ENCODE assay signal across 9 mouse cellular contexts in the genomic region with DNA sequence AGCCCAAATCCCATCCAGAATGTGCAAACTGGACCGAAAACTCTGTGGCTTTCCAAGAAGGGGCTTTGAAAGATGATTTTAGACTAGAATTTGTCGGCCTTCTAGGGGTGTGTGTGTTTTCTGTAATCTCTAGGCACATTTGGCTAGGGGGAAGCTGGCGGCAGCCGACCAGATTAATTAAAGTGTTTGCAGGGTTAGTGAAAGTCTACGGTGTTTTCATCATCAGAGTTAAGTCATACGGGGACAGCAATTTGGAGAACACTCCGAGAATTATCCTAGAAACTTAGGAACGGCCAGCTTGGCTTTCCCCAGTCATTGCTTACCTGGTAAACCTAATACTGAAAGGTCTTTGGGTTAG.
A peak's percentile ranks its signal among the peaks of the same experiment; 100 is the strongest.
DNase-seq lines count a peak whose midpoint lies in the region; ATAC-seq and TF ChIP-seq lines count a peak whose summit lies in the region.
"Had no signal": no experiment of that assay in that cellular context is flagged by ENCODE, and none has a peak within 500 bp of the region (broad histone marks: within the 10 kb centered on the region; RNA-seq: fewer than 3 reads in every experiment).

No protein-coding gene starts in this region.

- H3K9me3 ChIP-seq in kidney, embryonic 14.5 days (ENCODE audit: control insufficient read depth, low read length), result no peaks in the 10 kb centered on the region
- no peaks in the 10 kb centered on the region for H3K9me3 ChIP-seq in heart, embryonic 10.5 days
- H3K9me3 ChIP-seq in limb, embryonic 12.5 days, result no peaks in the 10 kb centered on the region

- no peak for TF ChIP-seq CTCF in cortical plate, adult 2 months (IDR thresholded peaks at IDR 0.05; ENCODE audit: extremely low read depth, insufficient read depth, low read length)

- no peak for TF ChIP-seq POLR2A in cortical plate, adult 2 months (IDR thresholded peaks at IDR 0.05; ENCODE audit: extremely low read depth, insufficient read depth, low read length)

- WGBS in kidney, embryonic 14.5 days, result 73% methylated on average over 8 of the region's 8 CpGs
- WGBS in heart, embryonic 10.5 days, result 66% methylated on average over 8 of the region's 8 CpGs
- WGBS in limb, embryonic 12.5 days, result 70% methylated on average over 8 of the region's 8 CpGs

- no peaks in the 10 kb centered on the region for H3K36me3 ChIP-seq in kidney, embryonic 14.5 days (ENCODE audit: control insufficient read depth, insufficient read depth, low read length)
- H3K36me3 ChIP-seq in heart, embryonic 10.5 days, result no peaks in the 10 kb centered on the region
- no peaks in the 10 kb centered on the region for H3K36me3 ChIP-seq in limb, embryonic 12.5 days

- H3K9ac ChIP-seq in kidney, embryonic 14.5 days (ENCODE audit: low read depth, low read length), result no peak overlapping the region
- H3K9ac ChIP-seq in limb, embryonic 12.5 days (replicated peaks), result no peak overlapping the region

- H3K4me3 ChIP-seq in kidney, embryonic 14.5 days (ENCODE audit: low read length), result no peak overlapping the region
- H3K4me3 ChIP-seq in cortical plate, adult 2 months (ENCODE audit: insufficient read depth, low read length), result no peak overlapping the region
- H3K4me3 ChIP-seq in heart, embryonic 10.5 days, result no peak overlapping the region
- H3K4me3 ChIP-seq in limb, embryonic 12.5 days (replicated peaks), result no peak overlapping the region

- H3K4me1 ChIP-seq in kidney, embryonic 14.5 days (ENCODE audit: control insufficient read depth, insufficient read depth, low read length), result peaks cover 4% of the 10 kb centered on the region; the same call in 1 of the 2 replicates
- H3K4me1 ChIP-seq in cortical plate, adult 2 months (ENCODE audit: control insufficient read depth, insufficient read depth, low read length), result no peaks in the 10 kb centered on the region; the same call in 1 of the 2 replicates
- H3K4me1 ChIP-seq in heart, embryonic 10.5 days, result peaks cover 9% of the 10 kb centered on the region
- H3K4me1 ChIP-seq in limb, embryonic 12.5 days (replicated peaks), result peaks cover 15% of the 10 kb centered on the region

- H3K27me3 ChIP-seq in kidney, embryonic 14.5 days (ENCODE audit: control insufficient read depth, insufficient read depth, low read length), result no peaks in the 10 kb centered on the region
- H3K27me3 ChIP-seq in heart, embryonic 10.5 days (ENCODE audit: insufficient read depth, poor library complexity, severe bottlenecking), result no peaks in the 10 kb centered on the region
- H3K27me3 ChIP-seq in limb, embryonic 12.5 days, result no peaks in the 10 kb centered on the region
- H3K27me3 ChIP-seq: CH12.LX had no signal

- no peak overlapping the region for H3K4me2 ChIP-seq in kidney, embryonic 14.5 days (replicated peaks; ENCODE audit: low read depth, low read length)
- 0 out of 2 replicates have a peak overlapping the region, but pooled peaks have one; percentile 6 for H3K4me2 ChIP-seq in limb, embryonic 12.5 days

- H3K27ac ChIP-seq in kidney, embryonic 14.5 days (ENCODE audit: low read depth, low read length), result peak overlapping the region; percentile 31; the same call in 1 of the 2 replicates
- H3K27ac ChIP-seq in cortical plate, adult 2 months (ENCODE audit: insufficient read depth, low read length), result peak overlapping the region; percentile 75; the same call in 1 of the 2 replicates
- peak overlapping the region; percentile 56 for H3K27ac ChIP-seq in heart, embryonic 10.5 days
- H3K27ac ChIP-seq in limb, embryonic 12.5 days, result no peak overlapping the region

- no peak for DNase-seq in kidney, postnatal 4 days
- no peak for DNase-seq in heart, embryonic 10.5 days (ENCODE audit: low spot score)
- no peak for DNase-seq in gastrocnemius, adult 8-10 months (ENCODE audit: low spot score in 2 of 2)
- no peak for DNase-seq in gastrocnemius, postnatal 25 days
- no peak for DNase-seq in cerebellum, adult 9-10 months

- no peak for ATAC-seq in kidney, embryonic 14.5 days (ENCODE audit: low FRiP score, low TSS enrichment)
- no peak for ATAC-seq in limb, embryonic 12.5 days (ENCODE audit: insufficient number of reproducible peaks, insufficient read depth, low FRiP score, low TSS enrichment, low read depth)
